Mouse (Mus musculus) C2C12 (cell line): ENCODE measurements around the gene Nol4l.

Experiments used
- CTCF ChIP-seq: IDR thresholded peaks from one replicate; pipeline ENCODE4 v1.5.1; 2011; ENCODE audit not compliant: control insufficient read depth, insufficient read depth, insufficient read length
- USF1 ChIP-seq: IDR thresholded peaks from one replicate; pipeline ENCODE4 v1.6.1; 2011; ENCODE audit warnings: low read depth, mild to moderate bottlenecking, control low read depth, moderate library complexity

DNA sequence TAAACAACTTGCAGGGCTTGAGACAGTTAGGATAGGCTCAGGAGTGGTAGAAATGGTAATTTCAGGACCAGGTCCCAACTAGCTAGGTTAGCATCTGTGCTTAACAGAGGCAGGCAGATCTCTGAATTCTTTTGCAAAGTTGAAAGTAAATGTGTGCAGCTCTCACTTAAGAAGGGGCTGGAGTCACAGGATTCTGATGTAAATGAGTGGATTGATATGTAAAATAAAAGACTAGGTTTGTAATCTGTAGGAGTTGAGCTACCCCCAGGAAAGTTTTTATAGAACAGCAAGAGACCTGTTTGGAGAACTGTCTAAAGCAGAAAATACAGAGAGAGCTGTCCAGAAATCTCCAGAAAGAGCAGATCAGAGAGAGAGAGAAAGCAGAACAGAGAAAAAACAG lies 158.9 kb downstream of the Nol4l start:
- no peak for TF ChIP-seq CTCF
- no peak for TF ChIP-seq USF1
